Mouse (Mus musculus) urinary bladder, postnatal 14 days (tissue): ENCODE measurements around the gene Ift27.

Source experiments
- DNase-seq: peaks from one replicate; pipeline ENCODE4 v3.0.0; 2021; ENCODE audit warnings: low spot score

Ift27 gene

GRCm38 (mm10) chr15:78172256-78172898 is 1.5 kb downstream of the Ift27 start:
- DNase-seq, result no peak

GRCm38 (mm10) chr15:78171651-78172050 is 2.3 kb downstream of the Ift27 start:
- no peak for DNase-seq

DNA sequence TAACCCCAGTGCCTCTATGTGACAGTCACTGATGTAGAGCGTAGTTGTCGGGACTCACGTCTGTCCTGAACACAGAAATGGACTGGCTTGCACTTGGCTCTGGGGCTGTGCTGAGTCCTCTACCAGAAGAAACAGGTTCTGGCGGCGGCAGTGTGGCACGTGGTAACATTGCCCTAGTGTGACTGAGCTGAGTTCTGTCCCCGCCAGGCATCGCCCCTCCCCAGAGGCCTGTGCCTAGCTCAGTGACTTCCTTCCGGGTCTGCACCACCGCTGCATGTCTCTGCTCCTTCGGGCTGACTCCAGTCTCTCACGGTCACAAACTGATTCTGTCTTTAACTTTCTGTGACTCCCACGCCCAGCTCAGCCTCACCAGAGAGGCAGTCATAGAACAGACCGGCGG is 3.2 kb downstream of the Ift27 start:
- DNase-seq, result no peak

GRCm38 (mm10) chr15:78169566-78169965 is 4.3 kb downstream of the Ift27 start:
- no peak for DNase-seq

DNA sequence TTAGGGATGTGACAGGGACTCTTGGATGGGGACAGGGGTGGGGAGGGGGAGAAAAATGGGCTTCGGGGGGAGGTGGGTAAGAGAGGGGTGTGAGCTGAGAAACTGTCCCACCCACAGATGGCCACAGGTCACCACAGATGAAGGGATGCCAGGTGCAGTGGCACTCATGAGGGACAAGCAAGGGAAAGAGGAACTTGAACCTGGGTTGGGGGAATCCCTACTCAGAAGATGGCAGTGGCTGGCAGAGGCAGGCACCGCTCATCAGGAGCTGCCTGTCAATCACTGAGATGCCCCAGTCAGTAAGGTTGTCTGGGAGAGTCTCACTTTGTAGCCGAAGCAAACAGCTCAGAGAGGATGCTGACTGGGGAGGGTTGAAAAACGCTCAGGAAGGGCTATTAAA is 8.6 kb downstream of the Ift27 start:
- no peak for DNase-seq

DNA sequence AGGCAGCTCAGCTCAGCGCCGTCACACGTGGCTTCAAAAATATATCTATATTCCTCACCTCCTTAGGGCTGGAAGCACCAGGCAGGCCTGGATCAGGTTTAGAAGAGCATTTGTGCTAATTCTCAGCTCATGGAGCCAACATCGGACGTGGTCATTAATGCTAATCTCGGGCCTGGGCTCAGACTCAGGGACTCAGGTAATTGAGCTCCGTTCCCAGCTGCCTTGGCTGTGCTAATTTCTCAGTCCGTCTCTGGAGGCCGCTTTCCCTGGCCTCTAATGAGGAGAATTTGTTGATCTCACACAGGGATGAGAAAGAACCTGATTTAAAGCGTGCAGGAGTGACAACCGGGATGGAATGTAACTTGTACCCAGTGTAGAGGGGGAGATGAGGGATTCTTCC is 9.4 kb downstream of the Ift27 start:
- no peak for DNase-seq

GRCm38 (mm10) chr15:78161946-78162345 is 12.0 kb downstream of the Ift27 start:
- DNase-seq, result no peak

DNA sequence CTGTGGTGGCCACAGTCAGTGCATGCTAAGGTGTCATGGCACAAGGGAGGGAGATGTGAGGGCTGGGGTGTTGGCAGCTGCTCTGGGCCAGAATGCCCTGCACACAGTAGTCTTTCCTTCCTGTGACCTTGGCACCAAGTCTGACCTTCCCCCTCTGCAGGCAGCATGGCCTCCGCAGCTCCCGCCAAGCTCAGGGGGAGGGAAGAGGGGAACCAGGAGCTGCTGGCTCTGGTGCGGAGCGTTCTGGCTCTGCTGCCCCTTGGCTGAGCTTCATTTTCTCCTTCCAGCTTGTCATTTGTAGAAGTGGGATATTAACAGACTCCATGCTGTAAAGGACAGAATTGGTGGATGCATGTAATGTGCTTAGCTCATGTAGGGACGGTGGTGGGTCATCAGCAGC is 15.6 kb downstream of the Ift27 start:
- no peak for DNase-seq

DNA sequence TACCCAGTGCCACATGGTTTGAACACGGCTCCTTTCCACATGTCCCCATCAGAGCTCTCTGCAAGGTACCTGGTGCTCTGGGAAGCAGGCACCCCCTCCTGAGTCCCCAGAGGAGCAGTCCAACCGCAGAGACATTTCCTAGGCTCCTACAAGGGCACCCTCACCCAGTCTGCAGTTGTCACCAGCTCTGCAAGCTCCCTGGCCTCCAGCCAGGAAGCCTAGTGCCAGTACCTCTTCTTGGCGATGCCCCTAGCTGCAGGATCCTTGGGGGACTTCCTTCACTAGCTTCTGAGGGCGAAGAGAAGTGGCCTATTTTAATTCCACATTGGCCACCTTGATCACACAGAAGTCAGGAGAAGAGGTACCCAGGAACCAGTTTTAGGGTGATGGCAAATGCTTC is 16.1 kb downstream of the Ift27 start:
- no peak for DNase-seq

DNA sequence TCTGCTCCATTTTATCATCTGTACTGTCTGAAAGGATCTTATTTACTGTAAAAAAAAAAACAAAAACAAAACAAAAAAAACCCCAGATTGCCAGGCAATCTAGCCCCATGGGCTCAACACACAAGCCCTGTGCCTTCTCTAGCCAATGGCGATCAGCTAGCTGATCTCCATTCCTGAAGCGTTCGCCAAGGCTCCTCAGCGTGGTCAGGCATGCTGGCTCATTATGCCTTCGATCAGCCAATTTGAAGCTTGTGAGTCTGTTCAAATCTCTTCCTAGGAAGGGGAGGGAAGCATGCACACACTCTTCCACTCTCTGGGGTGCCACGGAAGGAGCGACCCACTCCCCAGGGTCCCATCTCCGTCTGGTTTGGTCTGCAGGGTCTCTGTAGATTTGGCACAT is 16.6 kb downstream of the Ift27 start:
- DNase-seq, result no peak

DNA sequence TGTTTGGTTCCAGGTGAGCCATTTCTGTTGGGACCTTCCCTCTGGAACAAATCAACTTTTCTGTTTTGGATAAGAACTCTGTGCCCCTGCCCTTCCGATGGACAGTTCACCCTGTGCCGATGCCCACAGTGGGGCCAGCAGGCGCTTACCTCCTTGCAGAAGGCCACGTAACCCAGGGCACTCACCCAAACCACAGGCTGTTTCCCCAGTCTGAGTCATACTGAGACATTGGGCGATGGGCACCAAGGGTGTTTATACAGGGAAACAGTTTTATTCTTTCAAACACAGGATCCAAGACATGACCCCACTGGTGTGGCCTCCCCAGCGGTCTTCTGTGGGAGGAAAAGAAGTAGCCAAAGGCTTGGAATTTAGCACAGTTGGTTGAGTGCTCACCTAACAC is 18.5 kb downstream of the Ift27 start:
- DNase-seq, result no peak

- DNase-seq, result no peak
Observed at GRCm38 (mm10) chr15:78153045-78153775, 20.7 kb downstream of the Ift27 start.

DNA sequence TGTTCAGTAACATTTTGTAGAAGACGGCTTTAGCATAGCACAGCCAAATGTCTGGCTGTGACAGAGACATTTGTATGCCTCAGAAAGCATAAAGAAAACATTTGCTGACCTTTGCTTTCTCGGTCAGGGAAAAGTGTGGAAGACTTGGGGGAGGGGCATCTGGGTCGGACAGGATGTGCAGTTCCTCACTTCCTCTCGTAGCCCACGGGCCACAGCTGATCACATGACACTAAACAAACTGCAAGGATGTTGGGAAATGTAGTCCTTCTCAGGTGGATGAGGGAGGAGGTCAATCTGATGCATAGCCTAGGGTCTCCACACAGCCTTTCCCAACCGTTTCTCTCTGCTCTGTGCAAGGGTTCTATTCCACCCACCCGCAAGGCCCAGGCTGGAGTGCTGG is 25.3 kb downstream of the Ift27 start:
- DNase-seq, result no peak

DNA sequence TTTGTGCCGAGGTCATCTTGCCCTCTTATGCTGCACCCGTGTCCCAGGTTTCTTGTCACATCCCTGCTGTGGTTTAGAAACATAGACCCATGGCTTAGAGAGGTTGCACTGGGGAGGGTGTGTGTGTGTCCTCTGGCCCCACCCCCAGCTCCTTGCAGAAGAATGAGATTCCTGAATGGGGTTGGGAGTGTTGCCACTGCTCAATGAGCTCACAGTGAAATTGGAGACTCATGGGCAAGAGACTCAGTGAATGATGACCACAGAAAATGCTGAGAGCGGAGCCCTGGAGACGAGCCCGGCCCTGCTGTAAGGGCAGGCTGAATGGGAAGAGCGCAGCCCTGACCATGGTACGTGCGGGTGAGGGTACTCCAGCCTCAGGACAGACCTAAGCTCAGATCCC is 33.7 kb downstream of the Ift27 start:
- no peak for DNase-seq

DNA sequence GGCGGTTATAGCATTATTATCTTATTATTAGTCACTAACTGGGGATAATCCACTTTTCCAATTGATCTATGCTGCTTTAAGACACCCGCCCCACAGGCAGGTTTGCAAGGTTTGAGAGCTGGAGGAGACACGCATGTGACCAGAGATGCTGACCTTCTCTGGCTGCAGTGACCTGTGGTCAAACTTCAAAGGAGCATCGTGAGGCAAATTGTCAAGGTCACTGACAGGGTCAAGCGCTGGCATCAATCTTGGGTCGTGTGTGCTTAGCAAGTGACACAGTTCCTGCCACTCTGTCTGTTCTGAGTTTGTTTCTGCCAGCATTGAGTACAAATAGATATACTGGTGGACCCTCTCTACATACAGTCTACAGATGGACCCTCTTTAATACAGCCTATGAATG is 39.3 kb downstream of the Ift27 start:
- DNase-seq, result no peak

- DNase-seq, result no peak
Observed at GRCm38 (mm10) chr15:78133389-78133788, 40.5 kb downstream of the Ift27 start.

GRCm38 (mm10) chr15:78119704-78120103 is 54.2 kb downstream of the Ift27 start, which contains the start of gene Cacng2:
Cacng2 (minus strand) TSS chr15:78120028.
- DNase-seq, result peak; percentile 99

- no peak for DNase-seq
Observed at GRCm38 (mm10) chr15:78119248-78119647, 54.7 kb downstream of the Ift27 start.

DNA sequence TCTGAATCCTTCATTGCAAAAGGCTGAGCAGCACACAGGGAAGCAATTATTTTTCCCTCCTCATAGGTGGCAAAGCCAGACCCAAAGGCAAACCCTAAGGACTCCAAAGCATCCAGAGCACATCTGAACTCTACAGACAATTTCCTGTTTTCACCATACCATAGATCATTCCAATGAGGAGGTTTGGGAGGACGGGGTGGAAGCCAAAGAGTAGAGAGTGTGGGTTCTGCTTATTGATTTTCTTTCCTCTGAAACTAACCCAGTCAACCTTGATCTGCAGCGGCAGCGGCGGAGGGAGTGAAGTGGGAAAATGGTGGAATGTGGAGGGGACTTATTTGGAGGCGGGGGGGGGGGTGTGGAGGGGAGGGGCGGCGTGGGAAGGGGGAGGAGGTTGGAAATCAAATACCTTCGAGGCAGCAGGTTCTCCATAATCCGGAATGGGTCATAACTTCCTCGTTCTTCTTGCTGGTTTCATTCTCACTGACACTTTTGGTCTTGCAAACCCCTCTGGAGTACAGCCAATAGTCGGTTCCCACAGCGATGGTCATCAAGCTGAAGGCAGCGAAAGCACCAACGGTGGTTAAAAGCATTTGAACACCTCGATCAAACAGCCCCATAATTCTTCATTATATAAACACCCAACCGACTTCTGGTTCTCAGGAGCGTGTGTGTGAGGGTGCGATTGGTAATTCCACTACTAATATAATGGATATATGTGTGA is 55.5 kb downstream of the Ift27 start:
- DNase-seq, result no peak

- DNase-seq, result no peak
Observed at GRCm38 (mm10) chr15:78117731-78118130, 56.2 kb downstream of the Ift27 start.

- DNase-seq, result no peak
Observed at GRCm38 (mm10) chr15:78116936-78117335, 57.0 kb downstream of the Ift27 start.

DNA sequence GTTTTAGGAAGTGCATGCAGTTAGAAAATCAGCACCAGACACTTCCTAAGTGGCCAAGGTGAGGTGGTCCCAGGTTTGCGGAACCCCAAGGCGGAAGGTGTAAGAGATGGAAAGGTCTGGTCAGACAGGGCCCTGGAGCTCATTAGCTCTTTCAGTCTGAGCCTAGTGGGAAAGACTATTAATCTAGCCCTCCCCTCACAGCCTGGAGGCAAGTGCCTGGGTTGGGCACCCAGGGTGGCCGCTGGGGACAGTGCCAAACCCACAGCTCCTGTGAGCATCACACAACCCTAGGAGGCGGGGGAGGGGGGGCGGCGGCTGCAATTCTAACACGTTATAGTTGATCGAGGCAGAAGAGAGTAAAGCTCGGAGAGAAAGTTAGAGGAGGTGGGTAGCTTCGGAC is 57.7 kb downstream of the Ift27 start:
- no peak for DNase-seq
